8 mouse cellular contexts compared by ENCODE assay signal in genomic region chr16:90142247-90142573, GRCm38 (mm10). TPM values are rescaled to one million over a fixed set of nuclear protein-coding genes. Genes with fewer than 3 reads are reported as not detected.
DNase-seq lines count a peak whose midpoint lies in the region; ATAC-seq and TF ChIP-seq lines count a peak whose summit lies in the region.

No protein-coding gene starts in this region.

- DNase-seq in neural tube, embryonic 11.5 days (ENCODE audit: low spot score), result peak; percentile 58
- no peak for DNase-seq in neural tube, embryonic 10.5 days (ENCODE audit: extremely low spot score, low spot score)
- DNase-seq in heart, postnatal 0 days (ENCODE audit: low spot score), result no peak
- peak; percentile 22 to 56 for DNase-seq in kidney, postnatal 25 days
- no peak for DNase-seq in natural killer cell, adult 2 months (ENCODE audit: low spot score in 2 of 2)
- DNase-seq in adipocyte (ENCODE audit: low spot score), result no peak

- peak overlapping the region; percentile 84 for H3K9ac ChIP-seq in neural tube, embryonic 11.5 days (ENCODE audit: low read length)
- 0 out of 2 replicates have a peak overlapping the region, but pooled peaks have one; percentile 46 for H3K9ac ChIP-seq in heart, postnatal 0 days (replicated peaks; ENCODE audit: low read depth, low read length)
- H3K9ac ChIP-seq in midbrain, embryonic 12.5 days (replicated peaks), result peak overlapping the region; percentile 79

- no peak for TF ChIP-seq CTCF in heart, postnatal 0 days (IDR thresholded peaks at IDR 0.05; ENCODE audit: low read depth)

- H3K4me2 ChIP-seq in neural tube, embryonic 11.5 days (ENCODE audit: low read depth), result peak overlapping the region; percentile 77
- peak overlapping the region; percentile 94 for H3K4me2 ChIP-seq in heart, postnatal 0 days (ENCODE audit: low read depth, low read length)
- H3K4me2 ChIP-seq in midbrain, embryonic 12.5 days (replicated peaks), result peak overlapping the region; percentile 83

- no peaks in the 10 kb centered on the region for H3K9me3 ChIP-seq in neural tube, embryonic 11.5 days (ENCODE audit: control insufficient read depth, low read length)
- no peaks in the 10 kb centered on the region for H3K9me3 ChIP-seq in heart, postnatal 0 days (replicated peaks; ENCODE audit: control insufficient read depth, low read length)
- no peaks in the 10 kb centered on the region for H3K9me3 ChIP-seq in midbrain, embryonic 12.5 days

- H3K4me3 ChIP-seq in neural tube, embryonic 11.5 days (ENCODE audit: low read depth, low read length), result peak overlapping the region; percentile 55
- peak overlapping the region; percentile 65 for H3K4me3 ChIP-seq in heart, postnatal 0 days (ENCODE audit: low read depth, low read length)
- peak overlapping the region; percentile 60 for H3K4me3 ChIP-seq in midbrain, embryonic 12.5 days

- no peak for TF ChIP-seq EP300 in heart, postnatal 0 days (IDR thresholded peaks at IDR 0.05; ENCODE audit: low read depth)

- no peaks in the 10 kb centered on the region for H3K36me3 ChIP-seq in neural tube, embryonic 11.5 days (ENCODE audit: control insufficient read depth, insufficient read depth, low read length)
- no peaks in the 10 kb centered on the region for H3K36me3 ChIP-seq in heart, postnatal 0 days (replicated peaks; ENCODE audit: control insufficient read depth, insufficient read depth, low read length)
- H3K36me3 ChIP-seq in midbrain, embryonic 12.5 days, result 0 out of 2 replicates have a peak, but pooled peaks cover 5% of the 10 kb centered on the region

- no peak overlapping the region for H3K27ac ChIP-seq in neural tube, embryonic 11.5 days (ENCODE audit: low read depth, low read length)
- no peak overlapping the region for H3K27ac ChIP-seq in heart, postnatal 0 days (ENCODE audit: low read depth)
- H3K27ac ChIP-seq in midbrain, embryonic 12.5 days (replicated peaks), result peak overlapping the region; percentile 78

- H3K27me3 ChIP-seq in neural tube, embryonic 11.5 days (ENCODE audit: control insufficient read depth, insufficient read depth, low read length), result no peaks in the 10 kb centered on the region
- peaks cover 4% of the 10 kb centered on the region; the same call in 1 of the 2 replicates for H3K27me3 ChIP-seq in heart, postnatal 0 days (ENCODE audit: control insufficient read depth, insufficient read depth, low read length)
- H3K27me3 ChIP-seq in midbrain, embryonic 12.5 days, result peaks cover 54% of the 10 kb centered on the region

- H3K4me1 ChIP-seq in neural tube, embryonic 11.5 days (ENCODE audit: control insufficient read depth, insufficient read depth, low read length), result peaks cover 9% of the 10 kb centered on the region
- H3K4me1 ChIP-seq in heart, postnatal 0 days (ENCODE audit: control insufficient read depth, insufficient read depth), result 0 out of 2 replicates have a peak, but pooled peaks cover 10% of the 10 kb centered on the region
- peaks cover 38% of the 10 kb centered on the region for H3K4me1 ChIP-seq in midbrain, embryonic 12.5 days

- ATAC-seq in neural tube, embryonic 11.5 days (ENCODE audit: insufficient read depth, low FRiP score, low TSS enrichment), result no peak
- ATAC-seq in common myeloid progenitor, adult 5-6 weeks (replicated peaks; ENCODE audit: low read depth, poor library complexity, severe bottlenecking), result 0 out of 2 replicates have a peak, but pooled peaks have one; percentile 4
- ATAC-seq in heart, postnatal 0 days (ENCODE audit: insufficient read depth, low read depth), result no peak
- ATAC-seq in midbrain, embryonic 12.5 days (ENCODE audit: low FRiP score, low read depth), result no peak

- WGBS in neural tube, embryonic 11.5 days, result under 1% methylated on average over 20 of the region's 20 CpGs
- WGBS in heart, postnatal 0 days, result 6% methylated on average over 20 of the region's 20 CpGs
- WGBS in midbrain, embryonic 12.5 days, result under 1% methylated on average over 20 of the region's 20 CpGs

RNA-seq across cellular contexts. Expression of gene Tiam1, which starts 1.4 kb away (rescaled TPM):
- polyA plus RNA-seq in neural tube, embryonic 11.5 days (2014; fragmentation: Nextera tagmentation; extraction: Ambion mirVana), result 24.8 and 27.7 TPM in 2 replicates
- 29.2 and 34.5 TPM in 2 replicates for total RNA-seq in common myeloid progenitor, adult 5-6 weeks (2017)
- total RNA-seq in heart, postnatal 0 days (2014; rRNA removed; ENCODE audit: low replicate concordance), result 2.6 and 5.7 TPM in 2 replicates
- polyA plus RNA-seq in heart, postnatal 0 days (2015; fragmentation: Nextera tagmentation; extraction: Ambion mirVana), result 3.6 and 5.5 TPM in 2 replicates
- polyA plus RNA-seq in midbrain, embryonic 12.5 days (2016; fragmentation: Nextera tagmentation; extraction: Ambion mirVana), result 21.7 and 23.8 TPM in 2 replicates

Comparison
In these comparisons a context has a peak if more than half of its experiments do, and no peak if none do; other contexts are left out.
1. DNase-seq: peak in neural tube, embryonic 11.5 days (single experiment) and kidney, postnatal 25 days (2 of 2); none in neural tube, embryonic 10.5 days (single experiment), heart, postnatal 0 days (single experiment), natural killer cell, adult 2 months (0 of 2) and adipocyte (single experiment).
2. Peak in every context shown above with its lines, with median percentiles within 50 percentile points of each other: H3K4me2 ChIP-seq, H3K4me3 ChIP-seq and H3K9ac ChIP-seq.